Mouse (Mus musculus) cerebellum, adult 2 months (tissue): ENCODE results near the gene Vip. TPM values are rescaled to one million over a fixed set of nuclear protein-coding genes. Genes with fewer than 3 reads are reported as not detected.

Source experiments
- DNase-seq, 2 experiments: peaks; one replicate each; pipeline ENCODE4 v3.0.0; 2021
- H3K27ac ChIP-seq: fragments of 200-500 bp; 2 replicates; pipeline ENCODE4 v1.5.1; 2012; ENCODE audit warnings: low read length, control low read depth, inconsistent platforms; ENCODE audit not compliant: insufficient read depth
- H3K27me3 ChIP-seq: fragments of 200-500 bp; 2 replicates; pipeline ENCODE4 v1.6.1; 2012; ENCODE audit warnings: inconsistent platforms, mild to moderate bottlenecking, low read length, moderate library complexity; ENCODE audit not compliant: control insufficient read depth, insufficient read depth
- H3K4me1 ChIP-seq: fragments of 200-500 bp; 2 replicates; pipeline ENCODE4 v1.6.1; 2011; ENCODE audit warnings: low read length; ENCODE audit not compliant: control insufficient read depth, insufficient read depth
- H3K4me3 ChIP-seq: fragments of 200-500 bp; replicated peaks from 2 replicates; pipeline ENCODE3; 2011; ENCODE audit warnings: mild to moderate bottlenecking, low read depth, low read length, control low read depth; ENCODE audit not compliant: insufficient read depth
- CTCF ChIP-seq: fragments of 200-500 bp; IDR thresholded peaks from 2 replicates; pipeline ENCODE4 v1.5.1; 2011; ENCODE audit warnings: low read depth, mild to moderate bottlenecking, control low read depth, low read length, moderate library complexity, borderline replicate concordance; ENCODE audit not compliant: insufficient read depth
- POLR2A ChIP-seq: fragments of 200-500 bp; IDR thresholded peaks from 2 replicates; pipeline ENCODE4 v1.6.1; 2011; ENCODE audit warnings: low read length, control low read depth, borderline replicate concordance; ENCODE audit not compliant: insufficient read depth
- WGBS: fragments of 180-500 bp; shearing (Covaris S2); methylation state at CpG from one replicate; pipeline ENCODE4 v1.1.7; 2018; 5-methylcytosine and 5-hydroxymethylcytosine counted together
- polyA plus RNA-seq: library from polyadenylated mRNA; depleted of rRNA; stranded (reverse); fragments of >200 nt; gene quantifications from 2 replicates; pipeline ENCODE4 v1.2.3, GENCODE M21; 2012; rRNA removed

Vip gene
- 1.9 and 3.7 TPM in 2 replicates for polyA plus RNA-seq

DNA sequence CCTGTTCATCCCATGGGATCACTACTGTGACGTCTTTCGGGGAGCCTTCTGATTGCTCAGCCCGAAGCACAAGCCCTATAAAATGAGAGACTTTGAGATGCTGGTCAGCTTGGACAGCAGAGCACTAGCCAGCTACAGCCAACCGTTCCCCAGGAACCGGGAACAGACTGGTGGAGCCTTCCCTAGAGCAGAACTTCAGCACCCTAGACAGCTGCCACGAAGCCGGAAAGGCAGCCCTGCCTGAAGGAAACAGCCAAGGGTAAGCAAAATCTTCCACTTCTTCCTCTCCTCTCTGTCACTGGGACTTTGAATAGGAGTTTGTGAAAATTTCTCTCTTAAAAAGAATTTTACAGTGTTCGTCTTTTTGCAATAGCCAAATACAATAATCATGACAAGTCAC lies at the start of gene Vip:
Gene Vip (plus strand): TSS at position 107 of the 400 bp plus-strand sequence.
- no peak for DNase-seq
- H3K27ac ChIP-seq: no peak within 1 kb of the TSS
- H3K4me3 ChIP-seq: no peak within 1 kb of the TSS
- H3K4me1 ChIP-seq: no peaks in the 10 kb centered on the region
- TF ChIP-seq POLR2A: no peak
- TF ChIP-seq CTCF: no peak
- 37% methylated on average over 8 of the region's 8 CpGs for WGBS
- no peaks in the 10 kb centered on the region for H3K27me3 ChIP-seq

DNA sequence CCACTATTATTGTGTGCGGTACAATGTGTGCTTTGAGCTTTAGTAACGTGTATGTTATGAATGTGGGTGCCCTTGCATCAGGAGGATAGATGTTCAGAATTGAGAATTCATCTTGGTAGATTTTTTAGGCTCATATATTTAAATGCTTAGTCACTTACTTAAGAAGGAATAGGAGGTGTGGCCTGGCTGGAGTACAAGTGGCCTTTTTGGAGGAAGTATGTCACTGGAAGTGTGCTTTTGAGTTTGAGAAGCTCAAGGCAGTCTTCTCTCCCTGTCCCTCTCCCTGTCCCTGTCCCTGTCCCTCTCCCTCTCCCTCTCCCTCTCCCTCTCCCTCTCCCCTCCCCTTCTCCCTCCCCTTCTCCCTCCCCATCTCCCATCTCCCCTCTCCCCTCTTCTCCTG lies 48.0 kb upstream of the Vip start:
- WGBS: 93% methylated on average over 2 of the region's 2 CpGs
- no peak overlapping the region for H3K4me3 ChIP-seq
- H3K27me3 ChIP-seq: no peaks in the 10 kb centered on the region
- H3K27ac ChIP-seq: no peak overlapping the region
- DNase-seq: no peak
- no peaks in the 10 kb centered on the region for H3K4me1 ChIP-seq
- no peak for TF ChIP-seq POLR2A
- no peak for TF ChIP-seq CTCF

GRCm38 (mm10) chr10:5591996-5592395 lies 47.0 kb upstream of the Vip start:
- no peak for TF ChIP-seq CTCF
- no peak for TF ChIP-seq POLR2A
- no peak for DNase-seq
- no peak overlapping the region for H3K4me3 ChIP-seq
- H3K4me1 ChIP-seq: no peaks in the 10 kb centered on the region
- 77% methylated on average over 4 of the region's 4 CpGs for WGBS
- no peaks in the 10 kb centered on the region for H3K27me3 ChIP-seq
- H3K27ac ChIP-seq: no peak overlapping the region

- Histone ChIP-seq H3K27me3 (no peaks in the 10 kb centered on the region), H3K27ac (no peak within 1 kb of the TSS), H3K4me1 (no peaks in the 10 kb centered on the region), H3K4me3 (no peak within 1 kb of the TSS)
- no peak for TF ChIP-seq CTCF
- no peak for TF ChIP-seq POLR2A
- 66% methylated on average over 5 of the region's 5 CpGs for WGBS
- DNase-seq: no peak
Observed at GRCm38 (mm10) chr10:5593464-5593863, 45.6 kb upstream of the Vip start, which contains the start of gene Myct1. TSS of gene Myct1 (plus strand) at chr10:5593775.

- TF ChIP-seq CTCF (no peak), POLR2A (no peak)
- Histone ChIP-seq H3K27ac (no peak overlapping the region), H3K4me1 (no peaks in the 10 kb centered on the region), H3K27me3 (no peaks in the 10 kb centered on the region), H3K4me3 (no peak overlapping the region)
- DNase-seq: no peak
- 76% methylated on average over 5 of the region's 5 CpGs for WGBS
Observed at GRCm38 (mm10) chr10:5594457-5594856, 44.6 kb upstream of the Vip start.

DNA sequence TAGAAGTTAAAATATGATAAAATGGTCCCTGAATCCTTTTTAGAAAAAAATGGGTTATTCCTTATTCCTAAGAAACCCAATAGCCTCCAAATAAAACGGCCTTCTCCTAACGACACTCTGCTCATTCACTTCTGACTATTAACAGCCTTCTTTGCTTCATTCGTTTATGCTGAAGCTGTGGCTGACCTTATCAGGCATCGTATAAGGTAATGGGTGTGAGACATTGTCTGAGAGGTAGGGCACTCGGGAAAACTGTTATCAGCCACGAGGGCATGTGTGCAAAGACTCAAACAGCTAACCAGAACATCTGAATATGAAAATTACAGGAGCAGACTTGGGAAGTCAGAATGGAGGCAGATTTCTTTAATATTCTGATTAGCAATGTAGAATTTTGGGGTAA lies 42.5 kb upstream of the Vip start:
- Histone ChIP-seq H3K27ac (no peak overlapping the region), H3K4me1 (no peaks in the 10 kb centered on the region), H3K27me3 (no peaks in the 10 kb centered on the region), H3K4me3 (no peak overlapping the region)
- DNase-seq: no peak
- 78% methylated on average over 6 of the region's 6 CpGs for WGBS
- TF ChIP-seq CTCF (no peak), POLR2A (no peak)

DNA sequence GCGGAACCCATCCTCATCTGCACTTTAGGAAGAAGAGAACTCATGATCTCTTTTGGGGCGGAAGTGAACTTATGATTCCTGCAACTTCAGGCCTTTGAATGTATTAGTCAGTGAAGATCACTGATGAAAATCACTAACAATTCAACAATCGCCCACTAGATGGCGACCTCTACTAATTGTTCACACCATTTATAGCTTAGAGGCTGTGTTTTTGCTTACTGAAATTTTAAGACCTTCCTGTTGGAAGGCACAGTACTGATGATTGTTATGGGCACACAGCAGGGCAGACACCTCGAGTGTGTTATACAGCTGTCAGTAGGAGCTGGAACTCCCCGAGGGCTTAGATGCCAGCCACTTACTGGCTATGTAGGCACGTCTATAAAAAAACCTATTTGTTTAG lies 38.9 kb upstream of the Vip start:
- DNase-seq: peak; percentile 40 to 54
- TF ChIP-seq CTCF: peak; percentile 25; the same call in 1 of the 2 replicates
- no peak for TF ChIP-seq POLR2A
- no peaks in the 10 kb centered on the region for H3K27me3 ChIP-seq

GRCm38 (mm10) chr10:5603512-5603911 lies 35.5 kb upstream of the Vip start:
- H3K27ac ChIP-seq: no peak overlapping the region
- no peak for DNase-seq
- TF ChIP-seq CTCF (no peak), POLR2A (no peak)
- no peaks in the 10 kb centered on the region for H3K27me3 ChIP-seq
- H3K4me1 ChIP-seq: no peaks in the 10 kb centered on the region
- 83% methylated on average over 10 of the region's 10 CpGs for WGBS
- no peak overlapping the region for H3K4me3 ChIP-seq

More for the DNA sequence above, 38.9 kb upstream of the Vip start:
- 12% methylated on average over 7 of the region's 7 CpGs for WGBS
- H3K4me3 ChIP-seq: no peak overlapping the region
- no peak overlapping the region for H3K27ac ChIP-seq
- H3K4me1 ChIP-seq: no peaks in the 10 kb centered on the region
